Mouse (Mus musculus) layer of hippocampus, postnatal 10 days (tissue): Measurements from ENCODE around the gene Capsl. TPM values are rescaled to one million over a fixed set of nuclear protein-coding genes. Genes with fewer than 3 reads are reported as not detected.

Experiments
- DNase-seq, 2 experiments: peaks; one replicate each; pipeline ENCODE4 v3.0.0; 2021; ENCODE audit warnings: low spot score in 2 of 2
- long read RNA-seq: library from polyadenylated mRNA; stranded (forward); transcript quantifications from one replicate; pipeline ENCODE4 v2.0.0, GENCODE M21; 2023
- total RNA-seq, 2 experiments: library from RNA; stranded (reverse); gene quantifications; 2 replicates each; pipeline ENCODE4 v1.2.3; 2021

Gene Capsl
- total RNA-seq, result 1 to 10 TPM; 5.3 to 5.4 TPM
- long read RNA-seq, transcript Capsl-201 (5 exons, 949 nt), result major isoform, 8 of 10 reads
- long read RNA-seq, partial matches to known transcripts, result 0 of 10 reads
- long read RNA-seq, other reads (novel, unspliced or antisense), result 2 of 10 reads

DNA sequence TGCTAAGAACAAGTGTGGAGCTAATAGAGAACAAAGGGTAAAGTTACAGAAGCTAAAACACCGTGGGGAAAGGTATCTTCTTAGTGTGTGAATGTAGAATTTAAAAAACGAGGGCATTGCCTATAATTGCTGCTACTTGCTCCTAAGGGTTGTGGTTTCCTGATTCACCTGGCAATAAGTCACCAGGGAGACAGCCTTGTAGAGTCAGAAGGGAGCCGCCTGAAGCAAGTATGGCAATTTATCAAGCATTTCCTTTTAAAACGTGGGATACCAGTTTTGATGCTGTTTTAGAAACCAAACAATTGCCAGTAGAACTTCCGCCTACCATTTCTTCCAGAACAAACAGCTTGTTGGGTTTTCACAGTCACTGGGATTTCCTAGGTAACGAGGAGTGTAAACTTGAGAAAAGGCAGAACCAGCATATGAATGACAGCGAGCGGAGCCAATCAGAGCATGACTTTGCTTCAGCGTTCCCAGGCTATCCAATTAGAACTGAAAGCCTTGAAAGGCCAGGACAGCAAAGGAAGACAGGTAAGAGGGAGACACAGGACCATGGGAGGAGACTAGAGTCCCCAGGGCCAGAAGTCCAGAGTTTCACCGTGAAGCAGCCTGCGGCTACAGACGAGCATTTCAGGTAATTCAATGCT, at the start of gene Capsl:
Capsl (plus strand) TSS at position 495 of the 647 bp plus-strand sequence.
- DNase-seq, result peak; percentile 87 to 90

DNA sequence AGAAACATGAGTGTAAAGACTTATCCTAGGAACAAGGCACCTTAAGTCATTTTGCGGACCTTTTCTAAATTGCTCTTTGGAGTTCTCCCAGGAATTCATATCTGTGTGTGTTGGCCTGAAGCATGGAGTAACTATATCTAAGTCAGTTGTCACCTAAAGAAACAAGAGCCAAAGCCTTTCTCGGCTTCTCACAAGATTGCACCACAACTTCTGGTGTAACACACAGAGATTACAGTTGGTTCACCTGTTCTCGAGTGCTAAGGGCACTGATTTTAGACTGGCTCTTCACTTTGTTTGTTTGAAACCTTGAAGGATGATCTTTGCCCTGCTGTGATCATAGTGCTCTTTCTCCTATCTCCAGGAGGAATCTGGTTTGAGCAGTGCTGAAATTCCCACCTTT, 26.4 kb upstream of the Capsl start:
- no peak for DNase-seq

DNA sequence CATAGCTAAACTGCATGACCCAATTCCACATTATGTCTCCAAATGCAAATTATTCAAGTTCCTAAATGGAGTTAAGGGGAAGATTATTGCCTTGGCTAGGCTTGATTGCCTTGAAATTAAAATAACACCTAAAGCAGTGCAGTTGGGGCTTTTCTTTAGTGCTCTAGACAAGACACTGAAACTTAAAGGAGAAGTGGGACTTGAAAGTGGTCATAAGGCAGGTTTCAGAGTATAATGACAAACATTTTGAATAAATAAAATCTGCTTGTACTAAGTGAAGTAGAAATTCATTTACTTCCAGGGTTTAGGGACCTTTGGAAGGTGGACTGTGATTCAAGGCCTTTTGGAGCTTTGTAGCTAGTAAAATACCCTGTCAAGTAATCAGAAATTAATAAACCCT, 14.7 kb upstream of the Capsl start:
- no peak for DNase-seq

DNA sequence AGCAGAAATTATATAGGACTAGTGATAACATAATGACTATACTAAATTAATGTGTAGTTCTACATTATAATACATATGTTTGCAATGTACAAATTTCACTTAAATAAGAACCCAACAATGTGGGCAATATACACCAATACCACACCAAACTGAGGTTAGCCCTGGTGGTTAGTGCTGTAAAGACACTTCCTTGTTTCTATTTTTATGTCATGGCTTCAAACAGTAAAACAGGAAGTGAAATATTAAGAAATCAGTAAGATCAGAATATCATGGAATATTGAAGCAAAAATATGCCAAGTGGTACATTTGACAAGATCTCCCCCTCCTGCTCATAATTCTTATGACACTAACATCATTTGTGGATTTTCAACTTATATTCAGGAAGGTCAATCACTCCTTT, 8.0 kb upstream of the Capsl start:
- no peak for DNase-seq

DNA sequence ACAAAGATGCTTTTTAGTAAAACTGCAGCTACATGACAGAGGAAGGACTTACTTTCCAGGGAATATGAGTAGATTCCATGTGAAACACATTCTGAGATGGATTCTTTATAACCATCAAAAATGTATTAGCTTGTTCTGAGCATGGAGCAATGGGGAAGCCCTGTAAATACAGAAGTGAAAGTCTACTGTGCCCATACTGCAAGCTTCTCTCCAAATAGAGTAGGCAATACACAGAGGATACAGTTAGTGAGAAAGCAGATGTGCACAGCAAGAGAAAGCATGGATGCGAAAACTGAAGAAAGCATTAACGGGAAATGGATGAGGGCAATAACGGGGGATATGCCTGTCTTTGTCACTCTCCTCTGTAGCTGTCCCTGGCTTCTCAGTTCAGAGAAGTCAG, 6.0 kb upstream of the Capsl start:
- DNase-seq, result no peak

DNA sequence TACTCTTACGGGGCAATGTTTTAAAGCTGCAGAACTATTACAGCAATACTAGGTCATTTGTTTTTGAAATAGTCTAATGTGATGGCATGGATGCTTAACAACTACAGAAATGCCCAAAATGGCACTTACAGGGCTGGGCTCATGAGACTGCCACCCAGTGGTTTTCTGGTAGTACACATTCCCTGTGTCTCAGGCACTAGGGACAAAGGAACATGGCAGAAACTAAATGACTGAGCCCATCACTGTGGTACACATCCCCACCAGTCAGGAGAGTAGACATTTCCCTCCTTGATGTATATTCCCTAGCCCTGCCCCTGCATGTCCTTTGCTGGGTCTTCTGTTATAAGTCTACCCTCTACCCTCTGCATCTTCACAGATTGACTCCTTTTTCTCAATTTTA, 16.2 kb downstream of the Capsl start:
- DNase-seq, result no peak

DNA sequence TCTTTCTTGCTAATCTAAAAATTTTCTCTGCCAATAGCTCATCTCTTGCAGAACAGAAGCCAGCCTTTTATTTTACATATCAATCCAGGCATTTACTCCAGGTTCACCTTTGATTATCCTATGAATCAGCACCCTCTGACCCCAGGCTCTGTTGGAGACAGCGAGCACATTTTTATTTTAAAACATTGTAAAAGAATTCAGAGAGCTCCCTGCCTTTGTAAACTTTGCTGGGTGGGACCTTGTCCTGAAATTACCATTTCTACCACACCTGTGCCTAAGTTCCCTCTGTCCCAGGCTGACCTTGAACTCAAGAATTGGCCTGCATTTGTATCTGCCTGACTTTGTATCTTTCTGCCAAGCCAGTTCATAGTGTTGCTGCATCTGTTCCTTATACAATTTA, 17.0 kb downstream of the Capsl start:
- no peak for DNase-seq

DNA sequence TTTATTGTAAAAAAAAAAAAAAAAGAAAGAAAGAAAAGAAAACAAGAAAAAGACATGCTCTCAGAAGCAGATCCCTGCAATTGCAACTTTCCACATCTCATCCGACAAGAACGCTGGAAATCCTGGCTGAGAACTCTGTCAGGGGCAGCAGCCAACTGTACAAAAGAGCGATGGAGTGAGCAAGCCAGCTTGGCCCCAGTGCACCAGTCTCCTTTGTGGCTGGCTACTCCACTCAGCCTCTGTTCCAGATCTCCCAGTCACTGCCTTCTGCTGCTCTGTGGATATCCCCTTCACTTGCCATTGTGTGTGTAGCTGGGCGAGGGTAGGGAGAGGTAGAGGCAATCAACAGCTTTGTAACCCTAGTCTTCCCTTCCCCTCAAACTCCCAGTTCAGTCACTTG, 18.4 kb downstream of the Capsl start:
- peak; percentile 6 to 27 for DNase-seq

DNA sequence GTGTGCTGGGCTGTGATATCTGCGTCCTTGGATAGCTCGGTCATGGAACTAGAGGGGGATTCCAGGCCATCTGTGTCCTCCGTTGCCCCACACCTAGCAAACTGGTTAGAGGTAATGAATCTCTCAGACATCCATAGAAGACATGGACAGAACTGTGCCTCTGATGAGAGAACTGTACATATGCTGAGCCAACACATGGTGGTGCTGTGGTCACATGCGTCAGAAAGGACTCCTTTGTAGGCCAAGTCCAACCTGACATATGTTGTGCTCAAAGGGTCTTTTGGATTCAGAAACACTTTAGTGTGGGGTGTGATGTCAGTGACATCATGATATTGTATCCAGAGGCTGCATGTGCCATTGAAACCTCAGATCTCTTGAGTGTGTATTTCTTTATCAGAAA, 19.4 kb downstream of the Capsl start:
- DNase-seq, result peak; percentile 28 to 55

DNA sequence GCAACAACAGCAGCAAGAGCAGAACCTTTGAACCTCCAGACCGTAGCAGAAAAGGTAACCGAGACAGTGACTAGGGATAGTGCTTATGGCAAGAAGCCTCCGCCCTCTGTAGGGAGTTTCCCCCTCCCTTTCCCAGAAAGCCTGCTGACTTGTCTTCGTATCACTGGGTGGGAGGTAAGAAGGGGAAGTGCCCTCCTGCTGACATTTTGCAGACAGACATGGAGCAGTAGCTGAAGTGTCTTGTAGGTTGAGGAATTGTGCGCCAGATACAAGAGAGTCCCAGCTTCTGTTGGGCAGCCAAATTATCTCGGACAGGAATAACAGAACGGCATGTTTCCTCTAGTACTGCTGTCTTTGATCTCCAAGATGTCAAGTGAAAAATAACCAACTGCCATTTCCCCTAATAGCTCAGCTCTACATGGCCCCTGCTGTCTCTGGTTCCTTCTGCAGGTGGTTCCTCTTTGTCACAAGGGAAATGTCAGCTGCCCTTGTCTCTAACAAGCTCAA, 27.7 kb downstream of the Capsl start:
- no peak for DNase-seq

DNA sequence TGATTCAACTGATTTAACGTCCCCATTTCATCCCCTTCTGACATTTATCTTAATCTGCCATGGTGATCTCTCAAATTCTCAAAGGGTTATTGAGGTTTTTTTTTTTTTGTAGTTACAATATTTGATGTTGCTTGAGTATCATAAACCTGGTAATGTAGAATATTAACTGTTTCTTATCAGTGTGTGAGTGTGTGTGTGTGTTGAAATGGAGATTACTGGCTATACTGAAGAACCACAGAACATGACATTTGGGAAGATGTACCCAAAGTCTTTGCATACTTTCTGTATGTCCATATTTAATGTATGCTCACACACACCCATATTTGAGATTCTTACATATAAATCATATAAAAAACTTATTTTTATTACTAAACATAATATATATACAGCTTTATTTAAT, 28.2 kb downstream of the Capsl start:
- DNase-seq, result no peak

DNA sequence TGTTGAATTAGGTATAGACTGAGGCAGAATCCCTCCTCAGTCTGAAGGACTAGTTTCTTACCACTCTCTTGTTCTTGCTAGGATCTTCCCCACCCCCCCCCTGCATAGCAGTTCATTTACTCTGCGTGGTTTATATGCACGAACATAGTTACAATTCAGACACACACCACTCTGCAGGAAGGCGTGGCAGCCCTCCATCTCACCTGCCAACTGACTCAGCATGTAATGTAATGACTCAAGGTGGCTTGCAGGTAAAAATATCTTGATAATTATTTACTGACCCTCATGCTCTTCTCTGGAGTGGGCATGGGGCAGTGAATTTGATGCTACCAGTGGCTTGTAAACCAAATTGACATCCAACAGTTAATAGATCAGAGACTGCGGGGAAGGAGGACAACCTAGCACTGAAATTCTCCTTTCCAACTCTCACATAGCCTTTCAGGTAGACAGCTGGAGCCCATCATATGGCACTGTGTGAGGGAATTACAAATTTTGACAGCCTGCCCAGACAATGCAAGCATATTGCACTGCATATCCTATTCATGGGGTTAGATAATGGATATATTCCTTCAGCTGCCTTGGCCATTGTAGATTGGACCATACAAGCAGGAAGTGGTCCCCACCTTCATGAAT, 35.3 kb downstream of the Capsl start:
- no peak for DNase-seq

DNA sequence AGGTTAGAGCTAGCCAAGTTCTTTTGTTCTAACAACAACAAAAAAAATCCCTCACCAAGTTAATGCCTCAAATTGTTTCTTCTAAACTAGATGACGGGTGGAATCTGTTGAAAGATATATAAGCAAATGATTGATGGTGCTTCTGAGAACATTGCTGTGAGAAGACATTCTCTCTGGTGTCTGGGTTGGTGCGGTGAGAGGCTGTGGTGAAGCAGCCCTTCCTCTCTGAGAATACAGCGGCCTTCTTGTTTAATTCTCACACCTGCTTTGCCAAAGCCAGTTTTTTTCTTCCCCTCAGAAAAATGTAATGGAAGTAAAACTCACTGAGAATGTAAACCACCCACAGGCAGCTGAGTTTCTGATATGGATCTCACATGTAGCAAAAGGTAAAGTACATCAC, 36.3 kb downstream of the Capsl start:
- no peak for DNase-seq

DNA sequence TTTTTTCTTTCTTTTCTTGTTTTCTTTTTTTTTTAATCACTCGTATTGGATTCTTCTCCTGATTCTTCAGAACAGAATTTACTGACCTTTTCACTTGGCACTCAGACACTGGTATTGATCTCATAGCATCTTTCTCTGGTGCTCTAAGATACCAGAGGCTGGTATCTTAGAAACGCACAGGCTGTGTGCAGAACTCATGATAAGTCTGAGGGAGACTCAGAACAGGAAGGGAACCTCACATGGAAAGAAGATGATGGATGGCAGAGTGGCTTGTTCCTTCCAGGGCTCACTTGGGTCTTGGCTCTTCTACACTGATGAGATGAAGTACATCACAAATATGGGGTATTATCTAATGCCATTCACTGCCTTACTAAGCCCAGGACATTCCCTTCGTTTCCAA, 36.8 kb downstream of the Capsl start:
- DNase-seq, result no peak

DNA sequence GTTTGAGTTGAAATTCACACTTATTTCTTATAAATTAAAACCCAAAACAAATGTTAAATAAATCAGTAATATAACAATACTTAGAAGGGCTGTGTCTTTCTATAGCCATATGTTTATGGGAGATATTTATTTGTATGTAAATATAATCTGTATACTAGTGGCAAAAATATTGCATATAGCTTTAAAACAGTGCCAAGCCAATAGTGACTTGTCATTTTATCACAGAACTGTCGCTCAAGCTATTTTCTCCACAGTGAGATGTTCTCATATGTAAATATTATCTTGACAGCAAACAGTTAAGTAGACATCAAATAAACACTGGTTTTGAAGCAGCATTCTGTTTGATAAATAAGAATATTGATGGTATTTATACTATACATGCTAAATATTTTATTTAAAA, 37.4 kb downstream of the Capsl start:
- no peak for DNase-seq

DNA sequence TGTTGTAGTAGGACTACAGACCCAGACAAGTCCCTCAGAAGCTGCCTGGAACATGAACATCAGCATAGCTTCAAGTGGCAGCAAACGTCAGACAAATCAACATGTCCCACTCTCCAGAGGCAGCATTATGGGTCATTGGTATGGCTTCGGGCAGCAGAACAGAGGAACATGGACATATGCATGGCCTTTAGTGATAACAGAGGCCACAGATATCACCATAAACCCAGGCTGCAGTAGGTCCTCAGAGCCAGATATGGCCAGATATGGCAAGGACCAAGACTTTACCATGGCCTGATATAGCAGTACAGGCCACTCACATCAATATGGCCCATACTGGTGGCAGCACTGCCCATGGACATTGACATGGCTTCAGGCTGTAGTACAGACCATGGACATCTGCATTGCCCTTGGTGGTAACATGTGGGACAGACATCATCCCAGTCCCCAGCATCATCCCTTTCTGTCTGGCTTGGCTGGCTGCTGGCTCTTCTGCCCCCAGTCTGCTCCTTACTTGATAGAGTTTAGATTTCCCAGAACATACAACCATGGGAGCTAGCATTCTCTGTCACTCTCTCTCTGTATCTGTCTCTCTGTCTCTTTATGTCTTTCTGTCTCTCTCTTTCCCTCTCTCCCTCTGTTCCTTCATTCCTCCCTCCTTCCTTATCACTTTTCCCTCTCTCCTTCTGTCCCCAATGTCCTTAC, 53.7 kb downstream of the Capsl start:
- DNase-seq, result no peak

DNA sequence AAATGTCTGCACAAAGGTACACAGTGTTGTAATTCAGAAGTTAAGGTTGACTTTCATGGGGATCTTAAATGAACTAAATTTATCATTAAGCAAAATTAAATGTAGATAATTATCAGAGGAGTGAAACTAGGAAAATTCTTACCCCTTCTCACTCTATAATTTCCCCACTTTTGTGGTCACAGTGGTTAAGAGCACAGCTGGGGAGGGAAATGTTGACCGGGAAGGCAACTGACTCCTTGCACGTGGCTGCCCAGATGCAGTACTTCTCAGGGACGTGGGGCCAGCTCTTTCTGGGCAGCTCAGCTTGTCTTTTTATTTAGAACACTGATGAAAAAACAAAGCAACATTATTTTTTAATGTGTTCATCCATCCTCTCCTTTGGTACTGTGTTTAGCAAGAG, 56.2 kb downstream of the Capsl start:
- no peak for DNase-seq

Other genes with a start within 250 kb of the Capsl start
- gene Ugt3a1, start 159.1 kb upstream of the Capsl start, total RNA-seq, result not detected
- not detected for gene Ugt3a2, start 100.5 kb upstream of the Capsl start, total RNA-seq
- gene Il7r, start 94.1 kb downstream of the Capsl start, total RNA-seq, result under 1 TPM; 0.18 to 0.43 TPM